Mouse (Mus musculus) gastrocnemius, adult 8-10 months (tissue): Measurements from ENCODE around the gene Pde1a. TPM values are rescaled to one million over a fixed set of nuclear protein-coding genes. Genes with fewer than 3 reads are reported as not detected.

Source experiments
- DNase-seq, 2 experiments: peaks; one replicate each; pipeline ENCODE4 v3.0.0; 2022; ENCODE audit warnings: low spot score in 2 of 2
- total RNA-seq, 4 experiments: library from RNA; stranded (reverse); gene quantifications; 2 replicates each; pipeline ENCODE4 v1.2.4; 2022

Pde1a gene
- total RNA-seq, 4 experiments from 2014 or later, result 1.0 to 2.5 (median 2.2) TPM

- DNase-seq, result no peak
These were observed 303.4 kb downstream of the Pde1a start for GRCm38 (mm10) chr2:79825853-79826252.

DNA sequence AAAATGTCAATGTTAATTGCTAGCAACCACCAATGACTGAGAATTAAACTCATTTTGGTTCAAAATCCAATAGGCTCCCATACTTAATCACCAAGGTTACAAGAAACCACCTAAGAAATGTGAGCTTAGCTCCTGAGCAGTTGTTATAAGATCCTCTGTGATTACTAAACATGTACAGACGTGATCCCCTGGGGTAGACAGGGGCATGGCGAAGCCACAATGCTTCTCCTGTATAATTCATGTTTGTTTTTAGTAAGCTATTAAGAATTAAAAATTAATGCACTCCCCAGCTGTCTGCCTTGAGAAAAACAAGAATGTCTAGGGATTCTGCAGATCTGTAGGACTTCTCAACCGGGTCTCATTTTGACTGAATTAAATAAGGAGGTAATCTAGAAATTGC is 309.7 kb downstream of the Pde1a start:
- no peak for DNase-seq

- no peak for DNase-seq
These were observed 313.4 kb downstream of the Pde1a start for GRCm38 (mm10) chr2:79815708-79816484.

- DNase-seq, result no peak
These were observed 330.6 kb downstream of the Pde1a start for GRCm38 (mm10) chr2:79798627-79799026.

GRCm38 (mm10) chr2:79797444-79797843 is 331.8 kb downstream of the Pde1a start:
- DNase-seq, result no peak

DNA sequence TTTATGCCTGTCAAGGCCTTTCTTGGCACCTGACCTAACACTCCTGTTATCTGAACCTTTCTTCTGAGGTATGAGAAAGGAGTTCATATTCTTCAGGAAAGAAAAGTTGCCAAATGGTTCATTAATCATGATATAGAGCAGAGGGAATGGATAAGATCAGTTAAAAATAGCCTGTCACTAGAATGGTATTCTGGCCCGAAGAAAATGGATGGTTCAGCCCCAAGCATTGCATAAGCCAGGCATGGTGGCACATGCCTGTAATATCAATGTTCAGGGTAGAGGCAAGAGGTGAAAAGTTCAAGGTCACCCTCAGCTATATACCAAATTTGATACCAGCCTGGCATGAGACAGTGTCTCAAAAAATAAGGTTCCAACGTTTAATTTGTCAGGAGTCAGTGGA is 336.1 kb downstream of the Pde1a start:
- DNase-seq, result no peak

DNA sequence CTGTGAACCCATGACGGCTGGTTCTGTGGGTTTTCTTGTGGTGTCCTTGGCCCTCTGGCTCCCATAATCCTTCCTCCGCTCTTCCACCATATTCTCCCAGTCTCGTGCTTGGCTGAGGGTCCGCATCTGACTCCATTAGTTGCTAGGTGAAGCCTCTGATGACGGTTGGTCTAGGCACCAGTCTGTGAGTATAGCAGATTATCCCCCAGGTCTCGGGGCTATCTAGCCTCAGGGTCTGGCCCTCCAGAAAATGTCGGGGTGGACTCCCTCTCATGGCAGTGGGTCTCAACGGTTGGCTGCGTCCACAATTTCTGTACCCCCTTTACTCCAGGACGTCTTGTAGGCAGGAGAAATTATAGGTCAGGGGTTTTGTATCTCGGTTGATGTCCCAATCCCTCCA is 342.8 kb downstream of the Pde1a start:
- no peak for DNase-seq

DNA sequence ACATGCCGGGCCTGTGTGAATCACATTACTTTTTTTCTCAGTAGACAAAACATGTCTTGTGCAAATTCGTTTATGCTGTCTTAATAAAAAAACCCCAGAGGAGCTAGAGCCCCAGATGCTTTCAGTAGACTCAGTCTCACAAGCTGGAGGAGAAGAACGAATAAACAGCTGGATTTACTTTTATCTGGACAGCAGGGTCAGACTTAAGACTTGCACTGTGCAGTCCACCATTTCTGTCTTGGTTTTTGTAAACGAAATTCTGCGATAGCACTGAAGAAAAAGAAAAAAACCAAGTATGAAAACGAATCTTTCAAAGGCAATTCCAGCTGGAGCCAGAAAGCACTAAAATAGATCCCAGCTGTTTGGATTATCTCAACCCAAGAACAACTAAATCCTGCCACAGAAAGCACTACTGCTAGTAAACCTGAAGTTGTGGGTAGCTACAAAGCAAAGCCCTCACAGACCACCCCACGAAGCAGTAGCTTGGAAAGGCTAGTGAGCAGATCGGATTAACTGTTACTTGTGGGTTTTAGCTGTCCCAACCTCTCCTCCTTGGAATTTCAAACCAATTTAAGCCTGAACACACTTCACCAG is 343.6 kb downstream of the Pde1a start:
- no peak for DNase-seq

Other genes starting within 250 kb of the Pde1a start
- gene Prdx6b, start 163.0 kb upstream of the Pde1a start, total RNA-seq, result not detected
- gene Dnajc10, start 186.0 kb upstream of the Pde1a start, total RNA-seq, result 10 to 100 TPM; 21.7 to 25.0 (median 24.2) TPM